Mouse (Mus musculus): ENCODE results near the gene Stap2.

DNA sequence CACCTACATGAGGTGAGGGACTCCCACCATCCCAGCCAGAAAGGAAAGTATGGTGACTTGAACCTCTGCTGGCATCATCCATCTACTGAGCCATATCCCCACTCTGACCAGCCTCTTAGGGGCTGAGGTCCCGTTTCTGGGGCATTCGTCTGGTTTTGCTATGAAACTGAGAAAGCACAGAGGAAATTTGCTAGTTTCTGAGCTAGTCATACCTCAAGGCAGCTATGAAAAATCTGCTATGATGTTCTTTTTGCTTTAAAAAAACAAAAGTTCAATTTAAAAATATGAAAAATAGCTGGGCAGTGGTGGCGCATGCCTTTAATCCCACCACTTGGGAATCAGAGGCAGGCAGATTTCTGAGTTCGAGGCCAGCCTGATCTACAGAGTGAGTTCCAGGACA, 56.7 kb downstream of the Stap2 start:
- TF ChIP-seq GATA1 (IDR thresholded peaks at IDR 0.05; ENCODE audit: low read length) (no peak), TAL1 (IDR thresholded peaks at IDR 0.05; ENCODE audit: low read length) (no peak)
